Mouse (Mus musculus) limb, embryonic 13.5 days (tissue): ENCODE data around the gene Slc38a6. TPM values are rescaled to one million over a fixed set of nuclear protein-coding genes. Genes with fewer than 3 reads are reported as not detected.

Source experiments
- ATAC-seq: fragments of 200-750 bp; cut with Nextera tagmentation; 2 replicates; pipeline ENCODE4 v1.8.0; 2017; ENCODE audit warnings: low read depth, moderate number of reproducible peaks, moderate TSS enrichment; ENCODE audit not compliant: low FRiP score
- H3K27ac ChIP-seq: fragments of 300-500 bp; sonication (generic); 2 replicates; pipeline ENCODE4 v1.5.1; 2015; ENCODE audit warnings: inconsistent platforms, mild to moderate bottlenecking, moderate library complexity
- H3K27me3 ChIP-seq: fragments of 300-500 bp; sonication (generic); 2 replicates; pipeline ENCODE4 v1.6.1; 2015; ENCODE audit warnings: mild to moderate bottlenecking, inconsistent platforms
- H3K36me3 ChIP-seq: fragments of 300-500 bp; sonication (generic); 2 replicates; pipeline ENCODE4 v1.6.1; 2015; ENCODE audit warnings: inconsistent platforms, mild to moderate bottlenecking, moderate library complexity
- H3K4me1 ChIP-seq: fragments of 300-500 bp; sonication (generic); 2 replicates; pipeline ENCODE4 v1.6.1; 2015; ENCODE audit warnings: inconsistent platforms
- H3K4me2 ChIP-seq: fragments of 300-500 bp; sonication (generic); replicated peaks from 2 replicates; pipeline ENCODE4 v1.6.1; 2015; ENCODE audit warnings: inconsistent platforms, mild to moderate bottlenecking, moderate library complexity
- H3K4me3 ChIP-seq: fragments of 300-500 bp; sonication (generic); 2 replicates; pipeline ENCODE4 v1.5.1; 2015; ENCODE audit warnings: moderate library complexity, mild to moderate bottlenecking, inconsistent platforms
- H3K9ac ChIP-seq: fragments of 300-500 bp; sonication (generic); 2 replicates; pipeline ENCODE4 v1.6.1; 2015; ENCODE audit warnings: mild to moderate bottlenecking, inconsistent platforms
- H3K9me3 ChIP-seq: fragments of 300-500 bp; sonication (generic); 2 replicates; pipeline ENCODE4 v1.6.1; 2016; ENCODE audit warnings: inconsistent platforms
- WGBS: fragments of 180-500 bp; shearing (Covaris S2); methylation state at CpG from one replicate; pipeline ENCODE4 v1.1.7; 2015; 5-methylcytosine and 5-hydroxymethylcytosine counted together
- polyA plus RNA-seq: library from polyadenylated mRNA; unstranded; fragments of >200 nt; fragmentation: Nextera tagmentation; extraction: Ambion mirVana; gene quantifications from 2 replicates; pipeline ENCODE4 v1.2.1, GENCODE M21; 2015

Gene Slc38a6
- polyA plus RNA-seq, result 11.0 and 14.1 TPM in 2 replicates

DNA sequence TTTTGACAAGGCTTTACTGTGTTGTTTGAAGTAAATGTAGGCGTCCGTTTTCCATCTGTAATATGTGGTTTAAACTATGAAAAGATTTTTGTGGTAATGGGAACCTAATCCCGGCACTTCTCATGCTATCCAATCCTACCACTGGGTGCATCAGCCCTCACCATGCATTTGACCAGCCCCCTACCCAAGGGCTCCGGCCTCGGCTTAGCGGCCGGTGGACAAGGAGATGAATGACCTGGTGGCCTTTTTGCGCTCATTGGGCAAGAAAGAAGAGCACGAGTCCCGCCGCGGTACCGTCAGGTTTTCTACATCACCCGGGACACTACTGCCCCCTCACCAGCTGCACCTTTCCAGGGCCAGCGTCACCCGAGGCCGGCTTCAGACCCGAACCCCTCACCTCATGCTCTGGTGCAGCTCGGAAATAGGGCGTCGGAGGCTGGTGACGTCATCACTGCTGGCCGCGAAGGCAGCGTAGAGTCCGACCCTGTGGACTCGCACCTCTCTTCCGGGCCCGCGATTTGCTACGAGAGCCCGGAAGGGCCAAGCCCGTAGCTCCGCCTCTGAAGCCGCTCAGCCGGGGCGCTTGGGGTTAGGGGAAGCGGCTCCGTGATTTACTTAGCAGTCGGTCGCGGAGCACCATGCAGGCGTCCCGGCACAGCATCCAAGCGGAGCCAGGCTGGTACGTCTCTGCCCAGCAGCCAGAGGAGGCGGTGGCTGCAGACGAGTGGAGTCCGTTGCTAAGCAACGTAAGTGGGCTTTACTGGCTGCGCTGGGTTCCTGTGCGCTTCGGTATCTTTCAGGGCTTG, at the start of gene Slc38a6, which contains the start of gene Trmt5:
TSS of gene Slc38a6 (plus strand) at position 493 of the 806 bp plus-strand sequence.
TSS of gene Trmt5 (minus strand) at position 424 of the 806 bp plus-strand sequence.
- Histone ChIP-seq H3K4me2 (peak within 1 kb of the TSS; percentile 79), H3K27ac (peak within 1 kb of the TSS; percentile 70), H3K27me3 (no peaks in the 10 kb centered on the region), H3K9ac (peak within 1 kb of the TSS; percentile 80), H3K9me3 (no peaks in the 10 kb centered on the region), H3K36me3 (peaks cover 12% of the 10 kb centered on the region), H3K4me3 (peak within 1 kb of the TSS; percentile 78), H3K4me1 (peaks cover 22% of the 10 kb centered on the region)
- whole genome bisulfite sequencing, result under 1% methylated on average over 53 of the region's 53 CpGs
- ATAC-seq, result peak; percentile 96

DNA sequence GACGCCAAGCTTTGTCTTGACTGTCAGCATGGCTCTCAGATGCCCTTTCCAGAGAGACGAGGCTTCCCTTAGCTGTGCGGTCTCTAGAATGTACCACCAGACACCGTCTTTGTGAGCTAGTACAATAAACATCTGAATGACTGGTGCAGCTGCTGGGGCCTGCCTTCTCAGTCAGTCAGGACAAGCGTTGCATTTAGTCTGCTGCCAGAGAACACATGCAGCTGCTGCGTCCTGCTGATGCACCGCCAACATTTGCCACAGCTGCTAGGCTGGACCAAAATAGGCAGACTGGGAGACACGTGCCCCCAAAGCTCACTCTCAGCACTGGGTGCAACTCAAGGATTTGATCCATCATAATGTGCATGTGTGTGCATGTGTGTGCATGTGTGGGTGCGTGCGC, 44.6 kb upstream of the Slc38a6 start:
- Histone ChIP-seq H3K4me3 (no peak overlapping the region), H3K4me2 (no peak overlapping the region), H3K36me3 (no peaks in the 10 kb centered on the region), H3K9me3 (no peaks in the 10 kb centered on the region), H3K27ac (no peak overlapping the region), H3K27me3 (no peaks in the 10 kb centered on the region), H3K9ac (no peak overlapping the region), H3K4me1 (peaks cover 21% of the 10 kb centered on the region)
- ATAC-seq, result peak; percentile 83
- WGBS, result 53% methylated on average over 10 of the region's 10 CpGs

DNA sequence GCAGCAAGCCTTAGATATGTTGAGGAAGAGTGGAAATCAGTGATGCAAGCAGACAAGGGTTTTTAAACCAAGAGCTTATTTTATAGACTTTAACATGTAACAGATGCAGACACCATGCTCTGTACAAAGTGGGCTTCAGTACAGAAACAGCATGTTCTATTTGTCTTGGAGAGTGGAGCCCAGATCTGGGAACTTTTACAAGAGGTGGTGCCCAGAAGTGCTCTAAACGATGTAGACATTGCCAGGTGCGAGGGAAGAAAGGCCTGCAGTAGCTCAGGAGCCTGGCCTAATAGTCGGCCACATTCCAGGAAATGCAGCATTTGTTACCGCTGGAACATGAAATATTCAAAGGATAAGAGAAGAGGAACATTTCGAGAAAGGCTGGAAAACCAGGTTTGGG, 40.9 kb upstream of the Slc38a6 start:
- Histone ChIP-seq H3K4me2 (peak overlapping the region; percentile 7; the same call in 1 of the 2 replicates), H3K9ac (no peak overlapping the region), H3K27me3 (no peaks in the 10 kb centered on the region), H3K9me3 (no peaks in the 10 kb centered on the region), H3K36me3 (no peaks in the 10 kb centered on the region), H3K4me1 (peaks cover 21% of the 10 kb centered on the region), H3K27ac (no peak overlapping the region), H3K4me3 (no peak overlapping the region)
- 21% methylated on average over 5 of the region's 5 CpGs for WGBS
- peak; percentile 72; the same call in 1 of the 2 replicates for ATAC-seq

DNA sequence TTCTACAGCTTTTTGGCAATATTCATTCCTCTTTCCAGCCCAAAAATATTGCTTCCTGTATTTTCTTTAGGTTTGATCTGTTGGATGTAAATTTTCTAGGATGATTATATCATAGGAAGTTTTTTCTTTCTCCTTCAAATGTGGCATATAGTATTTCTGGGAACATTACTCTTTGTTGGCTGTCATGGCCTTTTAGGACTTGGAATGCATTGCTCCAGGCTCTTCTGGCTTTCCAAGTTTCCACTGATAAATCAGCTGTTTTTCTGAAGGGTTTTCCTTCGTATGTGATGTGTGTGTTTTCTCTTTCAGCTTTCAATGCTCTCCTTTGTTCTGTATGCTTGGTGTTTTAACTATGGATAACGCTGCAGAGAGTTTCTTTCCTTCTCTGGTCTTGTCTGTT, 31.6 kb upstream of the Slc38a6 start:
- no peak overlapping the region for H3K9ac ChIP-seq
- H3K4me2 ChIP-seq, result no peak overlapping the region
- no peaks in the 10 kb centered on the region; the same call in 1 of the 2 replicates for H3K4me1 ChIP-seq
- H3K9me3 ChIP-seq, result no peaks in the 10 kb centered on the region
- H3K27me3 ChIP-seq, result no peaks in the 10 kb centered on the region
- H3K4me3 ChIP-seq, result no peak overlapping the region
- no peak for ATAC-seq
- no peaks in the 10 kb centered on the region for H3K36me3 ChIP-seq
- 66% methylated on average over 2 of the region's 2 CpGs for WGBS
- H3K27ac ChIP-seq, result no peak overlapping the region

DNA sequence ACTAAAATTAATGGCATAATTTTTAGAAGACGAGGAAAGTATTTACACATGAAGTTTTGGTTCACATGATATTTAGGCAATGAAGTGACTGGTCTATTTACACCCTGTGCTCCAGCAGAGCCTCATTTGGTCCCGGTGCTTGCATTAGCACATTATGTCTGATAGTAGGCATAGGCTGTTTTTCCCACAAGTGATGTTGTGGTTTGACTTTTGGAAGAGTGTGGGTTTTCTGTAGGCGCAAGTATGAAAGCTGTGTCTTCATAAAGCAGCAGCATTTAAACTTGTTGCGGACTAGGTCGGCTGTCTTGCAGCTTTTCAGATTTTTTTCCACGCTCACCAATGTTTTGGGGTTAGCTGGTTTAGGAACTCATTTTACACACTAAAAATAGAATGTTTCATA, 27.3 kb upstream of the Slc38a6 start:
- no peaks in the 10 kb centered on the region for H3K4me1 ChIP-seq
- H3K4me3 ChIP-seq, result no peak overlapping the region
- no peaks in the 10 kb centered on the region for H3K27me3 ChIP-seq
- H3K27ac ChIP-seq, result no peak overlapping the region
- H3K9ac ChIP-seq, result no peak overlapping the region
- 82% methylated on average over 6 of the region's 6 CpGs for WGBS
- H3K9me3 ChIP-seq, result 0 out of 2 replicates have a peak, but pooled peaks cover 3% of the 10 kb centered on the region
- ATAC-seq, result no peak
- H3K36me3 ChIP-seq, result peaks cover 7% of the 10 kb centered on the region; the same call in 1 of the 2 replicates
- H3K4me2 ChIP-seq, result no peak overlapping the region

DNA sequence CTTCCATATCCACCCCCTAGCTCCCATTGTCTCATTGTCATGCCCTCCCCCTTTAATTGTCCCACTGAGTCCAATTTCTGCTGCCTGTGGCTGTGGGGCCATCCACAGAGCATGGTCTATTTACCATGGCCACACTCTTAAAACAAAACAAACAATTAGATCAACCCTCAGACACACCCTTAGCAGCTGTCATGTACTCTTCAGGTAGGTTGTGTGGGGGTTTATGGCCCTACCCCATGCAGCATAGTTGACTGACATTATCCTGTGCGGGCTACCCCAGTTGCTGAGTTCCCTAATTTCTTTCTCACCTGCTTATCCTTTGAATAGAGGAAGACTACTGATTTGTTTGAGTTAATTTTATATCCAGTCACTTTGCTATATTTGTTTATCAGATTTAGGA, 26.2 kb upstream of the Slc38a6 start:
- no peak for ATAC-seq
- peaks cover 7% of the 10 kb centered on the region; the same call in 1 of the 2 replicates for H3K36me3 ChIP-seq
- no peak overlapping the region for H3K9ac ChIP-seq
- no peaks in the 10 kb centered on the region for H3K27me3 ChIP-seq
- H3K4me1 ChIP-seq, result no peaks in the 10 kb centered on the region
- 0 out of 2 replicates have a peak, but pooled peaks cover 3% of the 10 kb centered on the region for H3K9me3 ChIP-seq
- WGBS, result 85% methylated on average over 1 of the region's 1 CpGs
- H3K4me3 ChIP-seq, result no peak overlapping the region
- H3K27ac ChIP-seq, result no peak overlapping the region
- no peak overlapping the region for H3K4me2 ChIP-seq

DNA sequence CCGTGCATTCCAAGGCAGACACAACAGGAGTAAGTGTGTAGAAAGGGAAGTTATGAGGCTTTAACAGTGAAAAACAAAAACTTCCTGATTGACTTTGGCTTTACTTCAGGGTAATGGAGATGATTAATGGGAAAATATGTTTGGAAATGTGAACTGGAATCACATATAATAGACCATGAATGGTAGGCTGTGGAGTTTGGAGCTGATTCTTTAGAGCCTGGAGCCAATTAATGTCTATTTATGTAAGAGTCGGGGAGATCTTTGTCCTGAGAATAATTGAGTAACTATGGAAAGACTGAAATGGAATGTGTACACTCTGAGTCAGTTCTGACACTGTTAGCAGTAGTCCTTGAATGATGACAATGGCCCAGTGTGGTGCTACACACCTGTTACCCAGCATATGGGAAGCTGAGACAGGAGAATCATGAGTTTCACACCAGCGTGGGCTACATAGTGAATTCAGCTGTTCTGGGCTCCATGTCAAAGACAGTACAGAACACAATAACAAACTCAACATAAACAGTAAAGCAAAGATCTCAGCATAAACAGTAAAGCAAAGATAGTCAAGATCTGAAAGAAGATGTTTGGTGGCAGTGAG, 21.1 kb upstream of the Slc38a6 start:
- Histone ChIP-seq H3K27ac (no peak overlapping the region), H3K4me3 (no peak overlapping the region), H3K9me3 (0 out of 2 replicates have a peak, but pooled peaks cover 3% of the 10 kb centered on the region), H3K27me3 (no peaks in the 10 kb centered on the region), H3K4me1 (peaks cover 18% of the 10 kb centered on the region), H3K9ac (no peak overlapping the region), H3K36me3 (peaks cover 7% of the 10 kb centered on the region; the same call in 1 of the 2 replicates), H3K4me2 (no peak overlapping the region)
- no peak for ATAC-seq
- 72% methylated on average over 3 of the region's 3 CpGs for WGBS

DNA sequence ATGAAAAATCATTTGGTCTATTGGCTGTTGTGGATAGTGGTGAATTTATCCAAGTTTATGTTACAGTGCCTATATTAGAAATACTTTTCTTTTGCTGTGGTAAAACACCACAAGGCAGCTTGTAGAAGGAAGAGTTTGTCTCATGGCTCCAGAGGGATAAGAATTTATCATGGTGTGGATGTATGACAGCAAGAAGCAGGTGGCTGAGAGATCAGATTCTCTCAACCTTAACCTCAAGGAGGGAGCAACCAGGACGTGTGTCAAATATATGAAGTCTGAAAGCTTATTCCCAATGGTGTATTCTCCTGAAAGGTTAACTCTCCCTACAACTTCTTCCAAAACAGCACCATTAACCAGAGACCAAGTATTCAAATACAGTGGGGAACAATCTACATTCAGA, 20.0 kb upstream of the Slc38a6 start:
- WGBS, result 61% methylated on average over 1 of the region's 1 CpGs
- Histone ChIP-seq H3K36me3 (peaks cover 7% of the 10 kb centered on the region; the same call in 1 of the 2 replicates), H3K9me3 (0 out of 2 replicates have a peak, but pooled peaks cover 3% of the 10 kb centered on the region), H3K4me2 (no peak overlapping the region), H3K27me3 (no peaks in the 10 kb centered on the region), H3K9ac (no peak overlapping the region), H3K4me1 (peaks cover 25% of the 10 kb centered on the region), H3K27ac (no peak overlapping the region), H3K4me3 (no peak overlapping the region)
- ATAC-seq, result no peak

DNA sequence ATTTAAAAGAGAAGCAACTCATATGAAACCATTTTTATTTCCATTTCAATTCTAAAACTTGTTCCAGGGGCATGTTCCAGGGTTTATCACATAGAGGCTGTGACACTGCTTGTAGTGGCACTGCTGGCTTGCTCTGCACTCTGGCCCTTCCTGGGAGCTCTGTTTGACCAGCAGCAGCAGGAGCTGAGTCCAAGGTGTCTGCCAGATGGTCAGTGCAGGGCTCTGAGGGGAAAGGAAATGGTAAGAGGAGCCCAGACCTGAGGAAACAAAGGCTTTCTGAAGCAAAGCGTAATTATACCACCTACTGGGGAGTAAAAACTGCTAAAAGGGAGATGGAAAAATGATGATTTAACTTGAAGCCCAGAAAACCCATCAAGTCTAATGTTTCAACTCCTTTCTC, 18.1 kb upstream of the Slc38a6 start:
- H3K4me2 ChIP-seq, result no peak overlapping the region
- H3K9me3 ChIP-seq, result no peaks in the 10 kb centered on the region
- no peak for ATAC-seq
- H3K27ac ChIP-seq, result no peak overlapping the region; the same call in 1 of the 2 replicates
- H3K4me3 ChIP-seq, result no peak overlapping the region
- WGBS, result 41% methylated on average over 1 of the region's 1 CpGs
- no peaks in the 10 kb centered on the region for H3K36me3 ChIP-seq
- H3K4me1 ChIP-seq, result peaks cover 35% of the 10 kb centered on the region
- no peaks in the 10 kb centered on the region for H3K27me3 ChIP-seq
- H3K9ac ChIP-seq, result no peak overlapping the region

DNA sequence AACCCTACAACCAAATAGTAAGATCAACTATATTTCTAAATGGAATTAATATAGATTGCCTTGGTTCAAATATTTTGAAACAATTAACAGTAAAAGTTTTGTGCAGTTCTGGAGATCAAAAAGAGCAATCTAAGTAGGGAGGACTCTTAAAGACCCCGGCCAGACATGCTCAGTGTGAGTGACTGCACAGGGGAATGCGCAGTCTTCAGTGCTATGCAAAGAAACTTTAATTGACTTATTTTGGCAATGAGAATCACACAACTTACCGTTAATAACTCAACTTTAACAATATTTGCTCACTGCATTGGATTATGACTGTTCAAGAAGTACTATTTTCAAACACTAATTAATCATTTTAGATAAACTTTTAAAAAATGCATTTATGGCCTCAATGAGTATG, 17.0 kb upstream of the Slc38a6 start:
- Histone ChIP-seq H3K9ac (no peak overlapping the region), H3K4me3 (no peak overlapping the region), H3K4me2 (no peak overlapping the region), H3K4me1 (peaks cover 35% of the 10 kb centered on the region), H3K36me3 (peaks cover 6% of the 10 kb centered on the region; the same call in 1 of the 2 replicates), H3K27ac (no peak overlapping the region), H3K27me3 (no peaks in the 10 kb centered on the region), H3K9me3 (no peaks in the 10 kb centered on the region)
- peak; percentile 64; the same call in 1 of the 2 replicates for ATAC-seq
- 34% methylated on average over 3 of the region's 3 CpGs for WGBS

DNA sequence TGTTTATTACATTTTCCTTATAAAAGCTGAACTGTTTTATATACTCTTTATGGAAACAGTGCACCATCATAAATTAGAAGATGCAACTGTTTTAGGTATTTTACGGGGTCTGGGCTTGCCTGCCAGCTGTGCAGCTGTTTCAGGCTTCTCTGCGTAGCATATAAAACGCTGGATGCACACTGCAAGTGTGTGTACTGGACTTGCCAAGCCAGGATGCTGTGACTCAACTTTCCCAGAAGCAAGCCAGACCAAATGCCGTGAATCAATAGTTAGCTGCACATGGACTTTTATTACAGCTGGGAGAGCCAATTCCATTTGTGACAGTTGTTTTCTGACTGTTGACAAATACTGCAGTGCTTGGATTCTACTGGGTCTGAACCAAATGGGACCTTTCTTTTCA, 16.6 kb upstream of the Slc38a6 start:
- H3K36me3 ChIP-seq, result peaks cover 10% of the 10 kb centered on the region
- H3K27me3 ChIP-seq, result no peaks in the 10 kb centered on the region
- WGBS, result 24% methylated on average over 4 of the region's 4 CpGs
- no peak overlapping the region for H3K9ac ChIP-seq
- no peak overlapping the region for H3K4me2 ChIP-seq
- peaks cover 35% of the 10 kb centered on the region for H3K4me1 ChIP-seq
- H3K9me3 ChIP-seq, result no peaks in the 10 kb centered on the region
- ATAC-seq, result peak; percentile 88
- no peak overlapping the region for H3K4me3 ChIP-seq
- H3K27ac ChIP-seq, result no peak overlapping the region

DNA sequence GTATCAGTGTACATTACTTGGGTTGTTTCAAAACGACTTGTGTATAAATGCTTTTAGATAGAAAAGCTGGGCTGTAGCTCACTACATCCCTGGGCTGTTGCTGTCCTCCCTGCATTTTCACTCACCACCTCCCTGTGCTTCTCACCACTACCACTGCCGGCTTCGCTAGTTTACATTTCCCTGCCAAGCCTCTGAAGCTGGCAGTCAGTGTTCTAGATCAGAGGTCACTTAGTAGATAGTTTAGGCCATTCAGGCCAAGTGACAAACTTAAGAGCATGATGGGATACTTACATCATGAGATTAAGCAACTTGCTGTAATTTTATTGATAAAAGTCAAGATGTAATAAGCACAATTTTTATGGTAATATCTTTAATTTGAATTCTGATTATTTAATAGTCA, 11.7 kb upstream of the Slc38a6 start:
- Histone ChIP-seq H3K4me2 (no peak overlapping the region), H3K27me3 (no peaks in the 10 kb centered on the region), H3K9ac (no peak overlapping the region), H3K9me3 (peaks cover 4% of the 10 kb centered on the region; the same call in 1 of the 2 replicates), H3K27ac (no peak overlapping the region), H3K4me1 (peaks cover 22% of the 10 kb centered on the region), H3K36me3 (peaks cover 49% of the 10 kb centered on the region), H3K4me3 (no peak overlapping the region)
- no peak for ATAC-seq
- 94% methylated on average over 3 of the region's 3 CpGs for whole genome bisulfite sequencing
